Comparison of ENCODE assay signal across 9 mouse cellular contexts in genomic region chr5:110786081-110786835, GRCm38 (mm10). TPM values are rescaled to one million over a fixed set of nuclear protein-coding genes. Genes with fewer than 3 reads are reported as not detected.
DNase-seq lines count a peak whose midpoint lies in the region; ATAC-seq and TF ChIP-seq lines count a peak whose summit lies in the region.
"Had no signal": no experiment of that assay in that cellular context is flagged by ENCODE, and none has a peak within 500 bp of the region (broad histone marks: within the 10 kb centered on the region; RNA-seq: fewer than 3 reads in every experiment).

No protein-coding gene starts in this region.

- 75% methylated on average over 11 of the region's 11 CpGs for WGBS in midbrain, postnatal 0 days
- 80% methylated on average over 11 of the region's 11 CpGs for WGBS in midbrain, embryonic 14.5 days
- 65% methylated on average over 11 of the region's 11 CpGs for WGBS in liver, postnatal 0 days (ENCODE audit: insufficient replicate concordance)
- WGBS in forebrain, embryonic 15.5 days, result 78% methylated on average over 11 of the region's 11 CpGs

- peak; percentile 91 for DNase-seq in heart, adult 11 months
- no peak for DNase-seq in heart, adult 8-10 months (ENCODE audit: low spot score)
- no peak for DNase-seq in midbrain, postnatal 0 days (ENCODE audit: low spot score)
- no peak for DNase-seq in midbrain, embryonic 14.5 days
- no peak for DNase-seq in brain, embryonic 14.5 days (ENCODE audit: low read depth)
- peak; percentile 61 for DNase-seq in liver, postnatal 0 days
- DNase-seq in embryo, embryonic 10 days (ENCODE audit: low spot score), result no peak

- H3K9ac ChIP-seq in midbrain, postnatal 0 days (replicated peaks; ENCODE audit: low read length, poor library complexity, severe bottlenecking), result no peak overlapping the region
- no peak overlapping the region for H3K9ac ChIP-seq in midbrain, embryonic 14.5 days (replicated peaks; ENCODE audit: low read length)
- H3K9ac ChIP-seq in liver, postnatal 0 days (replicated peaks), result no peak overlapping the region
- H3K9ac ChIP-seq in forebrain, embryonic 15.5 days (replicated peaks), result no peak overlapping the region
- H3K9ac ChIP-seq: embryonic facial prominence, embryonic 12.5 days had no signal

- peak; percentile 50 for TF ChIP-seq CTCF in midbrain, postnatal 0 days (IDR thresholded peaks at IDR 0.05)
- peak; percentile 19; the same call in 1 of the 2 replicates for TF ChIP-seq CTCF in brain, embryonic 14.5 days (IDR thresholded peaks at IDR 0.05; ENCODE audit: borderline replicate concordance, extremely low read depth, insufficient read depth, insufficient read length)
- TF ChIP-seq CTCF in liver, postnatal 0 days (IDR thresholded peaks at IDR 0.05; ENCODE audit: low read depth), result peak; percentile 65

- no peak overlapping the region for H3K4me3 ChIP-seq in midbrain, postnatal 0 days (ENCODE audit: low read depth, low read length)
- H3K4me3 ChIP-seq in midbrain, embryonic 14.5 days (replicated peaks; ENCODE audit: low read depth, low read length), result no peak overlapping the region
- H3K4me3 ChIP-seq in liver, postnatal 0 days (ENCODE audit: low read depth, low read length), result no peak overlapping the region
- no peak overlapping the region for H3K4me3 ChIP-seq in forebrain, embryonic 15.5 days
- H3K4me3 ChIP-seq: embryonic facial prominence, embryonic 12.5 days had no signal

- no peak for TF ChIP-seq EP300 in liver, postnatal 0 days (IDR thresholded peaks at IDR 0.05; ENCODE audit: low read depth)

- H3K36me3 ChIP-seq in midbrain, postnatal 0 days (ENCODE audit: insufficient read depth, low read length), result peaks cover 60% of the 10 kb centered on the region
- peaks cover 66% of the 10 kb centered on the region for H3K36me3 ChIP-seq in midbrain, embryonic 14.5 days (ENCODE audit: control insufficient read depth, insufficient read depth, low read length)
- peaks cover 63% of the 10 kb centered on the region for H3K36me3 ChIP-seq in liver, postnatal 0 days (replicated peaks; ENCODE audit: insufficient read depth, low read length)
- peaks cover 64% of the 10 kb centered on the region for H3K36me3 ChIP-seq in forebrain, embryonic 15.5 days

- no peak overlapping the region for H3K27ac ChIP-seq in midbrain, postnatal 0 days (ENCODE audit: low read depth, low read length)
- H3K27ac ChIP-seq in midbrain, embryonic 14.5 days (replicated peaks; ENCODE audit: low read depth, low read length), result no peak overlapping the region
- no peak overlapping the region for H3K27ac ChIP-seq in liver, postnatal 0 days (ENCODE audit: low read depth)
- no peak overlapping the region for H3K27ac ChIP-seq in forebrain, embryonic 15.5 days (replicated peaks)
- H3K27ac ChIP-seq: embryonic facial prominence, embryonic 12.5 days had no signal

- no peak overlapping the region for H3K4me2 ChIP-seq in midbrain, postnatal 0 days (ENCODE audit: low read depth, low read length, poor library complexity, severe bottlenecking)
- H3K4me2 ChIP-seq in midbrain, embryonic 14.5 days (ENCODE audit: low read length), result no peak overlapping the region
- H3K4me2 ChIP-seq in liver, postnatal 0 days (ENCODE audit: low read depth, low read length), result no peak overlapping the region
- H3K4me2 ChIP-seq in forebrain, embryonic 15.5 days (replicated peaks), result no peak overlapping the region
- H3K4me2 ChIP-seq: embryonic facial prominence, embryonic 12.5 days had no signal

- H3K27me3 ChIP-seq in midbrain, postnatal 0 days (ENCODE audit: insufficient read depth, low read length), result no peaks in the 10 kb centered on the region
- no peaks in the 10 kb centered on the region for H3K27me3 ChIP-seq in midbrain, embryonic 14.5 days (ENCODE audit: control insufficient read depth, insufficient read depth, low read length)
- no peaks in the 10 kb centered on the region for H3K27me3 ChIP-seq in liver, postnatal 0 days (ENCODE audit: insufficient read depth, low read length)
- H3K27me3 ChIP-seq in forebrain, embryonic 15.5 days, result no peaks in the 10 kb centered on the region
- H3K27me3 ChIP-seq: embryonic facial prominence, embryonic 12.5 days had no signal

- no peak for TF ChIP-seq POLR2A in brain, embryonic 14.5 days (IDR thresholded peaks at IDR 0.05; ENCODE audit: borderline replicate concordance, extremely low read depth, insufficient read depth, insufficient read length, poor library complexity, severe bottlenecking)

- H3K9me3 ChIP-seq in midbrain, postnatal 0 days (ENCODE audit: low read length), result no peaks in the 10 kb centered on the region
- H3K9me3 ChIP-seq in midbrain, embryonic 14.5 days (ENCODE audit: control insufficient read depth, low read length), result no peaks in the 10 kb centered on the region
- no peaks in the 10 kb centered on the region for H3K9me3 ChIP-seq in liver, postnatal 0 days (ENCODE audit: low read length)
- no peaks in the 10 kb centered on the region for H3K9me3 ChIP-seq in forebrain, embryonic 15.5 days
- H3K9me3 ChIP-seq: embryonic facial prominence, embryonic 12.5 days had no signal

- ATAC-seq in midbrain, postnatal 0 days (ENCODE audit: low FRiP score), result no peak
- ATAC-seq in midbrain, embryonic 14.5 days (ENCODE audit: low FRiP score, low TSS enrichment), result no peak; the same call in 1 of the 2 replicates
- ATAC-seq in liver, postnatal 0 days, result peak; percentile 66
- no peak for ATAC-seq in forebrain, embryonic 15.5 days (replicated peaks)

- H3K4me1 ChIP-seq in midbrain, postnatal 0 days (ENCODE audit: insufficient read depth, low read length), result no peaks in the 10 kb centered on the region
- H3K4me1 ChIP-seq in midbrain, embryonic 14.5 days (ENCODE audit: control insufficient read depth, insufficient read depth, low read length), result no peaks in the 10 kb centered on the region
- peaks cover 21% of the 10 kb centered on the region for H3K4me1 ChIP-seq in liver, postnatal 0 days (ENCODE audit: insufficient read depth)
- no peaks in the 10 kb centered on the region for H3K4me1 ChIP-seq in forebrain, embryonic 15.5 days
- H3K4me1 ChIP-seq: embryonic facial prominence, embryonic 12.5 days had no signal

RNA-seq across cellular contexts. Expression of gene Pus1, which starts 5.8 kb away (rescaled TPM):
- total RNA-seq in heart, adult 8-10 months (2022), result 10 to 100 TPM; 16.0 to 24.6 (median 21.3) TPM
- total RNA-seq in midbrain, postnatal 0 days (2014; rRNA removed), result 10.4 and 11.6 TPM in 2 replicates
- polyA plus RNA-seq in midbrain, postnatal 0 days (2015; fragmentation: Nextera tagmentation; extraction: Ambion mirVana), result 16.3 and 17.5 TPM in 2 replicates
- polyA plus RNA-seq in midbrain, embryonic 14.5 days (2014; fragmentation: Nextera tagmentation; extraction: Ambion mirVana), result 12.5 and 13.5 TPM in 2 replicates
- polyA plus RNA-seq in brain, embryonic 14.5 days (2012; rRNA removed), result 20.6 TPM in 2 replicates
- polyA plus RNA-seq in liver, postnatal 0 days (2015; fragmentation: Nextera tagmentation; extraction: Ambion mirVana), result 16.9 and 19.0 TPM in 2 replicates
- polyA plus RNA-seq in forebrain, embryonic 15.5 days (2015; fragmentation: Nextera tagmentation; extraction: Ambion mirVana), result 23.6 and 25.7 TPM in 2 replicates

RNA-seq across cellular contexts. Expression of gene Ep400, which starts 15.7 kb away (rescaled TPM):
- 10 to 100 TPM; 33.2 to 37.3 (median 34.8) TPM for total RNA-seq in heart, adult 8-10 months (2022)
- total RNA-seq in midbrain, postnatal 0 days (2014; rRNA removed), result 67.2 and 72.1 TPM in 2 replicates
- polyA plus RNA-seq in midbrain, postnatal 0 days (2015; fragmentation: Nextera tagmentation; extraction: Ambion mirVana), result 27.7 and 38.5 TPM in 2 replicates
- polyA plus RNA-seq in midbrain, embryonic 14.5 days (2014; fragmentation: Nextera tagmentation; extraction: Ambion mirVana), result 41.0 and 55.3 TPM in 2 replicates
- 46.4 and 78.0 TPM in 2 replicates for polyA plus RNA-seq in brain, embryonic 14.5 days (2012; rRNA removed)
- polyA plus RNA-seq in liver, postnatal 0 days (2015; fragmentation: Nextera tagmentation; extraction: Ambion mirVana), result 9.3 and 10.6 TPM in 2 replicates
- 56.6 and 62.1 TPM in 2 replicates for polyA plus RNA-seq in forebrain, embryonic 15.5 days (2015; fragmentation: Nextera tagmentation; extraction: Ambion mirVana)

RNA-seq across cellular contexts. Expression of gene Ulk1, which starts 23.6 kb away (rescaled TPM):
- total RNA-seq in heart, adult 8-10 months (2022), result 10 to 100 TPM; 63.1 to 99.8 (median 73.6) TPM
- 69.8 and 75.4 TPM in 2 replicates for total RNA-seq in midbrain, postnatal 0 days (2014; rRNA removed)
- polyA plus RNA-seq in midbrain, postnatal 0 days (2015; fragmentation: Nextera tagmentation; extraction: Ambion mirVana), result 17.8 and 21.1 TPM in 2 replicates
- polyA plus RNA-seq in midbrain, embryonic 14.5 days (2014; fragmentation: Nextera tagmentation; extraction: Ambion mirVana), result 59.0 and 66.0 TPM in 2 replicates
- polyA plus RNA-seq in brain, embryonic 14.5 days (2012; rRNA removed), result 93.5 and 118 TPM in 2 replicates
- polyA plus RNA-seq in liver, postnatal 0 days (2015; fragmentation: Nextera tagmentation; extraction: Ambion mirVana), result 7.9 and 8.1 TPM in 2 replicates
- 45.0 and 46.6 TPM in 2 replicates for polyA plus RNA-seq in forebrain, embryonic 15.5 days (2015; fragmentation: Nextera tagmentation; extraction: Ambion mirVana)

RNA-seq across cellular contexts. Expression of gene Hscb, which starts 53.3 kb away (rescaled TPM):
- total RNA-seq in heart, adult 8-10 months (2022), result 10 to 100 TPM; 17.6 to 21.4 (median 20.4) TPM
- total RNA-seq in midbrain, postnatal 0 days (2014; rRNA removed), result 9.6 and 13.4 TPM in 2 replicates
- 9.2 and 9.8 TPM in 2 replicates for polyA plus RNA-seq in midbrain, postnatal 0 days (2015; fragmentation: Nextera tagmentation; extraction: Ambion mirVana)
- 8.1 and 8.9 TPM in 2 replicates for polyA plus RNA-seq in midbrain, embryonic 14.5 days (2014; fragmentation: Nextera tagmentation; extraction: Ambion mirVana)
- 7.9 and 9.0 TPM in 2 replicates for polyA plus RNA-seq in brain, embryonic 14.5 days (2012; rRNA removed)
- 41.5 and 47.7 TPM in 2 replicates for polyA plus RNA-seq in liver, postnatal 0 days (2015; fragmentation: Nextera tagmentation; extraction: Ambion mirVana)
- 11.2 and 11.9 TPM in 2 replicates for polyA plus RNA-seq in forebrain, embryonic 15.5 days (2015; fragmentation: Nextera tagmentation; extraction: Ambion mirVana)

RNA-seq across cellular contexts. Expression of gene Chek2, which starts 53.5 kb away (rescaled TPM):
- total RNA-seq in heart, adult 8-10 months (2022), result 1 to 10 TPM; 2.0 to 3.2 (median 2.4) TPM
- 3.2 and 27.2 TPM in 2 replicates for total RNA-seq in midbrain, postnatal 0 days (2014; rRNA removed)
- polyA plus RNA-seq in midbrain, postnatal 0 days (2015; fragmentation: Nextera tagmentation; extraction: Ambion mirVana), result 1.9 and 2.6 TPM in 2 replicates
- polyA plus RNA-seq in midbrain, embryonic 14.5 days (2014; fragmentation: Nextera tagmentation; extraction: Ambion mirVana), result 2.5 and 5.9 TPM in 2 replicates
- 6.3 and 12.2 TPM in 2 replicates for polyA plus RNA-seq in brain, embryonic 14.5 days (2012; rRNA removed)
- 9.2 and 13.2 TPM in 2 replicates for polyA plus RNA-seq in liver, postnatal 0 days (2015; fragmentation: Nextera tagmentation; extraction: Ambion mirVana)
- polyA plus RNA-seq in forebrain, embryonic 15.5 days (2015; fragmentation: Nextera tagmentation; extraction: Ambion mirVana), result 13.1 and 14.3 TPM in 2 replicates

Comparison
In these comparisons a context has a peak if more than half of its experiments do, and no peak if none do; other contexts are left out.
1. DNase-seq: peak in heart, adult 11 months (single experiment) and liver, postnatal 0 days (single experiment); none in heart, adult 8-10 months (single experiment), midbrain, postnatal 0 days (single experiment), midbrain, embryonic 14.5 days (single experiment), brain, embryonic 14.5 days (single experiment) and embryo, embryonic 10 days (single experiment).
2. Peak in every context shown above with its lines, with median percentiles within 50 percentile points of each other: CTCF ChIP-seq.